Mouse (Mus musculus) hindbrain, embryonic 14.5 days (tissue): ENCODE data around the gene Slc16a3. TPM values are rescaled to one million over a fixed set of nuclear protein-coding genes. Genes with fewer than 3 reads are reported as not detected.

ENCODE experiments used
- ATAC-seq: fragments of 200-750 bp; cut with Nextera tagmentation; 2 replicates; pipeline ENCODE4 v1.8.0; 2017; ENCODE audit warnings: moderate number of reproducible peaks, mild to moderate bottlenecking, moderate TSS enrichment, moderate library complexity; ENCODE audit not compliant: low FRiP score
- DNase-seq: peaks from one replicate; pipeline ENCODE4 v3.0.0-alpha.2; 2015; ENCODE audit warnings: low spot score
- H3K27ac ChIP-seq: fragments of 300-500 bp; sonication (generic); 2 replicates; pipeline ENCODE4 v1.5.1; 2014; ENCODE audit warnings: mild to moderate bottlenecking, moderate library complexity
- H3K27me3 ChIP-seq: fragments of 300-500 bp; sonication (generic); 2 replicates; pipeline ENCODE4 v1.6.1; 2014; ENCODE audit warnings: mild to moderate bottlenecking, low read length, mixed read lengths; ENCODE audit not compliant: control insufficient read depth, insufficient read depth
- H3K36me3 ChIP-seq: fragments of 300-500 bp; sonication (generic); replicated peaks from 2 replicates; pipeline ENCODE4 v1.6.1; 2014; ENCODE audit not compliant: control insufficient read depth, insufficient read depth
- H3K4me1 ChIP-seq: fragments of 300-500 bp; sonication (generic); replicated peaks from 2 replicates; pipeline ENCODE4 v1.6.1; 2014; ENCODE audit warnings: antibody characterized with exemption, low read length, mixed read lengths; ENCODE audit not compliant: control insufficient read depth, insufficient read depth
- H3K4me2 ChIP-seq: fragments of 300-500 bp; sonication (generic); replicated peaks from 2 replicates; pipeline ENCODE4 v1.6.1; 2014; ENCODE audit warnings: mild to moderate bottlenecking, moderate library complexity
- H3K4me3 ChIP-seq: fragments of 300-500 bp; sonication (generic); replicated peaks from 2 replicates; pipeline ENCODE4 v1.5.1; 2014; ENCODE audit warnings: mild to moderate bottlenecking, low read length
- H3K9ac ChIP-seq: fragments of 300-500 bp; sonication (generic); 2 replicates; pipeline ENCODE4 v1.6.1; 2014
- H3K9me3 ChIP-seq: fragments of 300-500 bp; sonication (generic); 2 replicates; pipeline ENCODE4 v1.6.1; 2016; ENCODE audit warnings: low read length; ENCODE audit not compliant: control insufficient read depth
- WGBS: fragments of 180-500 bp; shearing (Covaris S2); extraction: QIAGEN DNeasy Blood & Tissue Kit; methylation state at CpG from one replicate; pipeline ENCODE4 v1.1.7; 2014; 5-methylcytosine and 5-hydroxymethylcytosine counted together
- polyA plus RNA-seq: library from polyadenylated mRNA; unstranded; fragments of >200 nt; fragmentation: Nextera tagmentation; extraction: Ambion mirVana; gene quantifications from 2 replicates; pipeline ENCODE4 v1.2.1, GENCODE M21; 2014

Slc16a3 gene
- polyA plus RNA-seq, 1 experiment from 2014 or later: 4.4 TPM

GRCm38 (mm10) chr11:120962909-120963308 lies 14.6 kb downstream of the Slc16a3 start:
- no peaks in the 10 kb centered on the region for H3K9me3 ChIP-seq
- no peak overlapping the region for H3K4me2 ChIP-seq
- no peak overlapping the region for H3K27ac ChIP-seq
- no peak overlapping the region for H3K4me3 ChIP-seq
- peaks cover 88% of the 10 kb centered on the region for H3K36me3 ChIP-seq
- DNase-seq: no peak
- no peak overlapping the region for H3K9ac ChIP-seq
- ATAC-seq: no peak
- H3K4me1 ChIP-seq: 0 out of 2 replicates have a peak, but pooled peaks cover 3% of the 10 kb centered on the region
- H3K27me3 ChIP-seq: no peaks in the 10 kb centered on the region
- WGBS: 90% methylated on average over 7 of the region's 7 CpGs

- Histone ChIP-seq H3K27ac (no peak overlapping the region), H3K9ac (no peak overlapping the region), H3K4me3 (no peak overlapping the region), H3K27me3 (no peaks in the 10 kb centered on the region), H3K36me3 (peaks cover 95% of the 10 kb centered on the region), H3K4me1 (0 out of 2 replicates have a peak, but pooled peaks cover 3% of the 10 kb centered on the region), H3K4me2 (no peak overlapping the region), H3K9me3 (no peaks in the 10 kb centered on the region)
- ATAC-seq: no peak
- 63% methylated on average over 10 of the region's 10 CpGs for WGBS
- no peak for DNase-seq
Observed at GRCm38 (mm10) chr11:120964195-120965157, 16.2 kb downstream of the Slc16a3 start.

GRCm38 (mm10) chr11:120965587-120965986 lies 17.3 kb downstream of the Slc16a3 start:
- no peak overlapping the region for H3K9ac ChIP-seq
- H3K9me3 ChIP-seq: no peaks in the 10 kb centered on the region
- H3K27ac ChIP-seq: no peak overlapping the region
- H3K27me3 ChIP-seq: no peaks in the 10 kb centered on the region
- DNase-seq: no peak
- 86% methylated on average over 4 of the region's 4 CpGs for WGBS
- H3K4me3 ChIP-seq: no peak overlapping the region
- peaks cover 100% of the 10 kb centered on the region for H3K36me3 ChIP-seq
- H3K4me1 ChIP-seq: 0 out of 2 replicates have a peak, but pooled peaks cover 3% of the 10 kb centered on the region
- no peak for ATAC-seq
- H3K4me2 ChIP-seq: no peak overlapping the region

- Histone ChIP-seq H3K27ac (no peak overlapping the region), H3K9ac (no peak overlapping the region), H3K9me3 (no peaks in the 10 kb centered on the region), H3K4me2 (no peak overlapping the region), H3K27me3 (no peaks in the 10 kb centered on the region), H3K4me1 (0 out of 2 replicates have a peak, but pooled peaks cover 2% of the 10 kb centered on the region), H3K36me3 (peaks cover 100% of the 10 kb centered on the region), H3K4me3 (no peak overlapping the region)
- no peak for DNase-seq
- WGBS: 92% methylated on average over 5 of the region's 5 CpGs
- ATAC-seq: no peak
Observed at GRCm38 (mm10) chr11:120969742-120970141, 21.5 kb downstream of the Slc16a3 start.

GRCm38 (mm10) chr11:120971237-120971636 lies 23.0 kb downstream of the Slc16a3 start:
- Histone ChIP-seq H3K9ac (no peak overlapping the region), H3K27ac (no peak overlapping the region), H3K36me3 (peaks cover 98% of the 10 kb centered on the region), H3K4me3 (no peak overlapping the region), H3K4me1 (no peaks in the 10 kb centered on the region), H3K27me3 (no peaks in the 10 kb centered on the region), H3K4me2 (no peak overlapping the region), H3K9me3 (no peaks in the 10 kb centered on the region)
- WGBS: 94% methylated on average over 5 of the region's 5 CpGs
- no peak for ATAC-seq
- no peak for DNase-seq

GRCm38 (mm10) chr11:120973318-120973717 lies 25.0 kb downstream of the Slc16a3 start:
- Histone ChIP-seq H3K4me1 (no peaks in the 10 kb centered on the region), H3K4me2 (no peak overlapping the region), H3K27me3 (no peaks in the 10 kb centered on the region), H3K27ac (no peak overlapping the region), H3K4me3 (no peak overlapping the region), H3K9me3 (no peaks in the 10 kb centered on the region), H3K36me3 (peaks cover 98% of the 10 kb centered on the region), H3K9ac (no peak overlapping the region)
- ATAC-seq (no peak), DNase-seq (no peak)
- WGBS: 75% methylated on average over 6 of the region's 6 CpGs

GRCm38 (mm10) chr11:120979711-120980426 lies 31.6 kb downstream of the Slc16a3 start:
- Histone ChIP-seq H3K9ac (no peak overlapping the region), H3K9me3 (no peaks in the 10 kb centered on the region), H3K4me2 (no peak overlapping the region), H3K27ac (no peak overlapping the region), H3K27me3 (no peaks in the 10 kb centered on the region), H3K4me1 (no peaks in the 10 kb centered on the region), H3K4me3 (no peak overlapping the region), H3K36me3 (peaks cover 88% of the 10 kb centered on the region)
- no peak for DNase-seq
- 88% methylated on average over 8 of the region's 8 CpGs for WGBS
- ATAC-seq: no peak

GRCm38 (mm10) chr11:120980427-120981035 lies 32.3 kb downstream of the Slc16a3 start:
- no peak overlapping the region for H3K27ac ChIP-seq
- H3K36me3 ChIP-seq: peaks cover 86% of the 10 kb centered on the region
- no peaks in the 10 kb centered on the region for H3K27me3 ChIP-seq
- no peak overlapping the region for H3K4me2 ChIP-seq
- no peak overlapping the region for H3K4me3 ChIP-seq
- ATAC-seq (no peak), DNase-seq (no peak)
- H3K9me3 ChIP-seq: no peaks in the 10 kb centered on the region
- no peaks in the 10 kb centered on the region for H3K4me1 ChIP-seq
- H3K9ac ChIP-seq: no peak overlapping the region
- WGBS: 87% methylated on average over 9 of the region's 9 CpGs

GRCm38 (mm10) chr11:120981661-120982060 lies 33.4 kb downstream of the Slc16a3 start:
- Histone ChIP-seq H3K4me1 (no peaks in the 10 kb centered on the region), H3K9me3 (no peaks in the 10 kb centered on the region), H3K27me3 (no peaks in the 10 kb centered on the region), H3K27ac (no peak overlapping the region), H3K4me3 (no peak overlapping the region), H3K9ac (no peak overlapping the region), H3K36me3 (peaks cover 85% of the 10 kb centered on the region), H3K4me2 (no peak overlapping the region)
- no peak for DNase-seq
- no peak for ATAC-seq
- 89% methylated on average over 4 of the region's 4 CpGs for WGBS
